ENCODE assay signal across 24 mouse cellular contexts in the genomic region with DNA sequence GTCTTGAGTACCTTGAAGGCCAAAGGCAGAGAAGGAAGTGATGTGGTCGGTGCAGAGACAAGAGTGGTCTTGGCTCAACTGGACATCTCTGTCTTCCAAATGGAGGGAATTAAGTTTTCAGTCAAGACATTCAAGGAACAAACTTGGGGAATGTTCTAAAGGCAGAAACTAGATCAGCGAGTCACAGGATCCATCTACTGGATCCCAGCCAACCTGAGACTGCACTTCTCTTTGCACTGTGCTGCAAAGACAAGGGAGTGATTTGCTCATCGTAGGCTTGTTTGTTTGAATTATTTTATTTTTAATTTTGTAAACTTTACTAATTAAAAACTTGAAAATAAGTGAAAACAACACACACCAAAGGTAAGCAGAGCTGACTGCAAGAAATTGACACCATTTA.
A peak's percentile ranks its signal among the peaks of the same experiment; 100 is the strongest.
DNase-seq lines count a peak whose midpoint lies in the region; ATAC-seq lines count a peak whose summit lies in the region.
"Had no signal": no experiment of that assay in that cellular context is flagged by ENCODE, and none has a peak within 500 bp of the region (broad histone marks: within the 10 kb centered on the region; RNA-seq: fewer than 3 reads in every experiment).

No protein-coding gene starts in this region.

- no peak overlapping the region for H3K4me2 ChIP-seq in embryonic facial prominence, embryonic 14.5 days (ENCODE audit: low read depth, low read length)
- H3K4me2 ChIP-seq: embryonic facial prominence, embryonic 12.5 days; forebrain, embryonic 12.5 days; hindbrain, embryonic 12.5 days had no signal

- 57% methylated on average over 3 of the region's 3 CpGs for WGBS in embryonic facial prominence, embryonic 14.5 days
- 93% methylated on average over 3 of the region's 3 CpGs for WGBS in embryonic facial prominence, embryonic 10.5 days

- peak; percentile 55 for DNase-seq in embryonic facial prominence, embryonic 14.5 days (ENCODE audit: low spot score)
- DNase-seq in embryonic facial prominence, embryonic 10.5 days (ENCODE audit: low spot score) = no peak
- DNase-seq in gastrocnemius, postnatal 14 days = peak; percentile 23
- no peak for DNase-seq in gastrocnemius, postnatal 10 days
- DNase-seq in right cerebral cortex, adult 18-20 months = peak; percentile 14
- DNase-seq in right cerebral cortex, postnatal 14 days = no peak
- DNase-seq in layer of hippocampus, postnatal 36 days = no peak
- DNase-seq in adrenal gland, adult 2 months = no peak
- DNase-seq: adrenal gland, adult 8-10 months; adrenal gland, postnatal 36 days; cerebellum, adult 18-20 months; cerebellum, adult 9-11 months; embryo, embryonic 11 days; heart, adult 18-20 months; heart, postnatal 10 days; heart, postnatal 4 days had no signal

- H3K9me3 ChIP-seq in embryonic facial prominence, embryonic 14.5 days (ENCODE audit: control insufficient read depth, low read length) = no peaks in the 10 kb centered on the region
- H3K9me3 ChIP-seq in embryonic facial prominence, embryonic 10.5 days = no peaks in the 10 kb centered on the region
- H3K9me3 ChIP-seq: embryonic facial prominence, embryonic 12.5 days; forebrain, embryonic 12.5 days; heart, embryonic 10.5 days; hindbrain, embryonic 12.5 days had no signal

- no peaks in the 10 kb centered on the region for H3K36me3 ChIP-seq in embryonic facial prominence, embryonic 14.5 days (ENCODE audit: control insufficient read depth, insufficient read depth, low read length)
- no peaks in the 10 kb centered on the region for H3K36me3 ChIP-seq in embryonic facial prominence, embryonic 10.5 days (replicated peaks)
- H3K36me3 ChIP-seq: embryonic facial prominence, embryonic 12.5 days; forebrain, embryonic 12.5 days; heart, embryonic 10.5 days; hindbrain, embryonic 12.5 days had no signal

- peaks cover 5% of the 10 kb centered on the region; the same call in 1 of the 2 replicates for H3K4me1 ChIP-seq in embryonic facial prominence, embryonic 14.5 days (ENCODE audit: control insufficient read depth, insufficient read depth, low read length)
- H3K4me1 ChIP-seq in embryonic facial prominence, embryonic 10.5 days = peaks cover 21% of the 10 kb centered on the region

- ATAC-seq in embryonic facial prominence, embryonic 14.5 days (ENCODE audit: low read depth) = no peak
- ATAC-seq: hindbrain, embryonic 16.5 days; inflammation-experienced regulatory T-cells, adult 6 months; intestine, postnatal 0 days had no signal

- no peak overlapping the region for H3K4me3 ChIP-seq in embryonic facial prominence, embryonic 14.5 days (ENCODE audit: low read depth, low read length)
- H3K4me3 ChIP-seq in embryonic facial prominence, embryonic 10.5 days = no peak overlapping the region
- H3K4me3 ChIP-seq: embryonic facial prominence, embryonic 12.5 days; forebrain, embryonic 12.5 days; heart, embryonic 10.5 days; hindbrain, embryonic 12.5 days had no signal

- H3K27me3 ChIP-seq in embryonic facial prominence, embryonic 14.5 days (replicated peaks; ENCODE audit: control insufficient read depth, insufficient read depth, low read length) = no peaks in the 10 kb centered on the region
- no peaks in the 10 kb centered on the region; the same call in 1 of the 2 replicates for H3K27me3 ChIP-seq in embryonic facial prominence, embryonic 10.5 days (replicated peaks; ENCODE audit: low read depth, poor library complexity, severe bottlenecking)
- H3K27me3 ChIP-seq: CH12.LX; embryonic facial prominence, embryonic 12.5 days; forebrain, embryonic 12.5 days; hindbrain, embryonic 12.5 days had no signal

- intact Hi-C loops in gastrocnemius, postnatal 14 days (cut with DNase I; ENCODE audit: low total_unique reads) = no loop called here

- H3K27ac ChIP-seq in embryonic facial prominence, embryonic 14.5 days (replicated peaks; ENCODE audit: low read depth, low read length) = no peak overlapping the region
- no peak overlapping the region for H3K27ac ChIP-seq in embryonic facial prominence, embryonic 10.5 days (replicated peaks)
- H3K27ac ChIP-seq: embryonic facial prominence, embryonic 12.5 days; forebrain, embryonic 12.5 days; heart, embryonic 10.5 days; hindbrain, embryonic 12.5 days had no signal

- H3K9ac ChIP-seq in embryonic facial prominence, embryonic 14.5 days (ENCODE audit: low read depth, low read length) = no peak overlapping the region
- H3K9ac ChIP-seq: embryonic facial prominence, embryonic 12.5 days; forebrain, embryonic 12.5 days; hindbrain, embryonic 12.5 days had no signal

Comparison
In these comparisons a context has a peak if more than half of its experiments do, and no peak if none do; other contexts are left out.
1. DNase-seq: peak in embryonic facial prominence, embryonic 14.5 days (single experiment), gastrocnemius, postnatal 14 days (single experiment) and right cerebral cortex, adult 18-20 months (single experiment); none in embryonic facial prominence, embryonic 10.5 days (single experiment), gastrocnemius, postnatal 10 days (single experiment), right cerebral cortex, postnatal 14 days (single experiment), layer of hippocampus, postnatal 36 days (0 of 2) and adrenal gland, adult 2 months (single experiment).